Mouse (Mus musculus): ENCODE results near the gene Tbc1d30.
A peak's percentile ranks its signal among the peaks of the same experiment; 100 is the strongest.

The Tbc1d30 gene

DNA sequence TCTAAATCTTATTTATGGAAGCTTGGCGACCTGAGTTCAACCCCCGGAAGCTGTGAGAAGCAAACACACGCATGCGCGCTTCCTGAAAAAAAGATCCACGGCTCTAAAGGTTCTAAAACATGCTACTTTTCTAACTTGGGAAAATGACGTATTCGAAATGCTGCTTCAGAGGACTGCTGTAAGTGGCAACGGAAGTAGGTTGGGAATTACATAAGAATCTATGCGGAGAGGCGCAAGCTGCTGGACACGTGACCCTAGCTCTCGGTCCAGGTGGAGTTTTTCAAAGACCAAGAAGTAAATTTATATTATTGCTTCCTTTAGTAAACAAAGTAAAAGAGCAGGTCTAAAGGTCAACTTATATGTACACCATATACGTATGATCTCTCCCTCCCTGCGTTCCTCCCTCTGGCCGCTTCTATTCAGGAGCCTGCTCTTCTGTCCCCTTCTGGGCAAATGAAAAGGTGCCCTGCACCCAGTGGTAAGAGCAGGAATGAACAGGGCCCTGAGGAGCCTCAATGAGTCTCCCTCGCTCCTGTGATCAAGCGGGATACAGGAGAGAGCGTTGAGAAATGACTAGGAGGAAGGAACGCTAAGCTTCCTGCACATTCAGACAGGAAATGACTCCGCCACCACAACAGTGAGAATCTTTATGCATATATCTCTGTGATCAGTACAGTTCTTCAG lies 87.4 kb downstream of the Tbc1d30 start:
- DNase-seq (ENCODE audit: low spot score): no peak

GRCm38 (mm10) chr10:121262206-121262605 lies 88.9 kb downstream of the Tbc1d30 start:
- DNase-seq (ENCODE audit: low spot score): no peak

DNA sequence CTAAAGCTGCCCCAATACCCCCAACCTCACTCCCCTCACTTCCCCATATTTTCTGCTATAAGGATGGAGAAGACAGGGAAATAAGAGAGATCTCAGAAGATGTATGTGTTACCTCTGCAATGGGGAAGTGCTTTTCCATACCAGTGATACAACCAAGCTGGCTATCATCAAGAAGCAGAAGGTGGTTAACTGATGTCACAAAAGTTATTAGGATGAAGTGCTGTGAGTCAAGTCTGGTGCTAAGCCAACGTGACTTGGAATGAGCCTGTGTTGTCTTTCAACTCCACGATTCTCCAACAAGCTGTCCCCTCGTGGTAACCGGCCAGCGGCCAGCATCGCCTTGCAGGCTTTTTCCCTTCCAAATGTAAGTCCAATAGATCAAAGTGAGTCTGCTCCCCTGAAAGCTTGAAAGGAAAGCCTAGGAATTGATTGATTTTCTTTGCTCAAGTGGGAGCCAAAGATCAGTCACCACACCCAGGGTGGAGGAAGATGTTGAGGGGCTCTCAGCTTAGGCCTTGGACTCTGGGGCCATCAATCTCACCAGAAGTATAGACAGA lies 90.0 kb downstream of the Tbc1d30 start:
- DNase-seq (ENCODE audit: low spot score): no peak

GRCm38 (mm10) chr10:121256115-121256825 lies 94.8 kb downstream of the Tbc1d30 start:
- DNase-seq (ENCODE audit: low spot score): peak; percentile 95

DNA sequence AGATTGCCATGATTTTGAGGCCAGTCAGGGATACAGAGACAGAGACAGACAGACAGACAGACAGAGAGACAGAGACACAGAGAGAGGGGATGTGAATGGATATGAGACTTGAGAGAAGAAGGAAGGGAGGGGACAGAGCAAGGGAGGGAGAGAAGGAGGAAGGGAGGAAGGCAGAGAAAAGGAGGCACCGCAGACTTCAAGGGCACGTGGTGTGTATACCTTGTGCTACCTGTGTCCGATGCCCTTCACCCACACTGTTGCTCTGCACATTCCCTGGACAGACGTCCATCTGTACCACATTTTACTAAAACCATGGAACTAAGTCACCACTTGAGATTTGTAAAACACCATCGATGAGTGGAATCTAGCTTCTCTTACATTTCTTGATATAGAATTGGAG lies 95.6 kb downstream of the Tbc1d30 start:
- DNase-seq (ENCODE audit: low spot score): no peak

GRCm38 (mm10) chr10:121254343-121254742 lies 96.7 kb downstream of the Tbc1d30 start:
- no peak for DNase-seq (ENCODE audit: low spot score)

DNA sequence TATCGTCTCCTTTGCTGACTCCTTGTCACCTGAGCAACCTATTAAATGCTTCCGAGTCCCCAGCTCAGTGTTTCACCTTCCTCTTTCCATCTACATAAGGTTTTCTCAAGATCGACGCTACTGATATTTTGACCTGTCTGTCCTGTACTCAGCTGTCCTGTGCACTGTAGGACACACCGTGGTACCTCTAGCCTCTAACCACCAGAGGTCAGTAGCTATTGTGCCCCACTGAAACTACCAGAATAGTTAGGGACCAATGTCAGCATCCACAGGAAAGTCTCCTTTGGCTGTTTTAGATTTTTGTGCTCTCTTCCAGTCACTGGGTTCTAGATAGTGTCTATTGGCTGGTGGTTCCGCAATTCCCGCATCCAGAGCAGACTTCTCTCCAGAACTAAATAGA lies 98.3 kb downstream of the Tbc1d30 start:
- DNase-seq (ENCODE audit: low spot score): no peak

DNA sequence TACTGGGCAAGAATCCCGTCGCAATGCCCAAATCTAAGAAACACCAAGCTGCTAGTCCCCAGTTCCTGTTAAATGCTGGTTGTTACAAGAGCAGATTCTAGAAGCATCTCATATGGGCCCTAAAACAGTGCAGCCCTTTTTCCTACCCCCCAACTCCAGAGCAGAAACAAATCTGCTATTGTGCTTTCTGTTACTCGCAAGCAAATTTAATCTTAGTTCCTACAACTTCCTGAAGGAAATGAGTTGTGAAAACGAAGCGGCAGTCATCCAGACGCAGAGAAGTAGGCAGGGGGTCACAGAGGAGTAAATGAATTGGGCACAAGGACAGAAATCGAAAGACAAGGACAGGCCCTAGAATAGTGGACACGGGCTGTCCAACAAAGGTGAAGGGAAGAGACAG lies 99.9 kb downstream of the Tbc1d30 start:
- DNase-seq (ENCODE audit: low spot score): no peak

DNA sequence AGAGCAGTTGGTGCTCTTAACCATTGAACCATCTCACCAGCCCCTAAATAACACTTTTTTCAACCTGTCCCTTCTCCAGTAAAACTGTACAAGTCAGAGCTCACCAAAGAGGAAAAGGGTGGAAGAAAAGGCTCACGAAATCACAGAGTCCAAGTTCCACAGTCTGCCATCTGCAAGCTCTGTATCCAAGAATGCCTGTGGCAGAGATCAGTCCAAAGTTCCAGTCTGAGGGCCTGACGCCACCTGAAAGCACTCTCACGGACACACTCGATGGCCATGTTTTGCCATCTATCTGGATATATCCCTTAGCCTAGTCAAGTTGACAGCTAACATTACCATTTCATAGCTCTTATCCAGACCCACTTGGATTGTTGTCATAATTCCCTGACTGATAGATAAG lies 101.3 kb downstream of the Tbc1d30 start:
- no peak for DNase-seq (ENCODE audit: low spot score)

GRCm38 (mm10) chr10:121247545-121247944 lies 103.5 kb downstream of the Tbc1d30 start:
- no peak for DNase-seq (ENCODE audit: low spot score)

DNA sequence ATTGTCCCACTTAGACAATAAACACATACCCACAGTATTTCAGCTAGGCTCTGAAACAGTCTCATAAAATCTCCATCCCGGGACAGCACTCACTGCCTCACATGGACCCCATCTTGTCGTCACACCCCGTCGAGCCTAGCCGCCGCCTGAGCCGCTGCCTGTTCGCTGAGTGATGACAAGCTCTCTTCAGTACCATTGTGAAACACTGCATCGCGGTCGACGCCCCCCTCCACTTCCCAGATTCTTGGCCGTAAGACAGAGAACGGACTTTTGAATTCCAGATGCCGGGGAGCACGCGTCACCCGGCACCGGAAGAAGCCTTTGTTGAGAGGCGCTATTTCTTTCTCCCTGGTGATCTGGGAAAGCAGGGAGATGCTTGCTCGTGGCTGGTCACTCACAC lies 104.1 kb downstream of the Tbc1d30 start:
- no peak for DNase-seq (ENCODE audit: low spot score)

GRCm38 (mm10) chr10:121243373-121244207 lies 107.5 kb downstream of the Tbc1d30 start:
- DNase-seq (ENCODE audit: low spot score): no peak

- DNase-seq (ENCODE audit: low spot score): peak; percentile 27
These were observed 108.5 kb downstream of the Tbc1d30 start for GRCm38 (mm10) chr10:121242596-121242995.

DNA sequence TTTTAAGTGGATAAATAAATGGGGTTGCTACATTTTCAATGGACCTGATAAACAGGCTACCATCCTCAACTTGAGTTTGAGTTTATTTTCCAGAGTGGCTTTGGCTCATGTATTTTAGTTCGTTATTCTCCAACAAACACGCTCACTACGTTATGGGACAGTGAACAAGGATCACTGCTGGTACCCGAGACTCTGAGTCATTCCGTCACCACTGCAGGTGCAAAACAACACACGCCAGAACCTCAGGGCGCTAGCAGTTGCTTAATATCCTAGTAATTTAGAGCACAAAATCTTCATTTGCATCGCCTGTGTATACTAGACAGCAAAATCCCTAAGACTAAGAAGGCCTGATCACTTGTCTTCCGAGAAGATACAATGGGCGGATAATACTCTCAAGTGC lies 112.0 kb downstream of the Tbc1d30 start:
- DNase-seq (ENCODE audit: low spot score): no peak

DNA sequence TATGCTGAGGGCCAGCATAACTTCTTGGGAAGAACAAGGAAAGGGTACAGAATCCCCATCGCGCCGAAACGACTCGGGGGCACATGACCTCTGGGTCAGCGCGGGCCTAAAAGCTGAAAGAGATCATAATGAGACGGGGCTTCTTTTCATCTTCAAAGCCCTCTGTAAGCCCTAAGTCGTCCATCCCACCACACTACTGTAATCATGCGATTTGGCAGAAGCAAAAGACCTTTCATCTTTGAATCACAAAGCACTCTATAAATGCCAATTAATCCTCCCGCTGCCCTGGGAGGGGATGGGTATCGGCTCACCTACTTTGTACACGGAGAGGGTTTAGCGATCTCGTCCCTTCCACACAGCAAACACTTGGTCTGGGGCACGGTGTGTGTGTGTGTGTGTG lies 112.5 kb downstream of the Tbc1d30 start:
- peak; percentile 7 for DNase-seq (ENCODE audit: low spot score)

- no peak for DNase-seq (ENCODE audit: low spot score)
These were observed 113.7 kb downstream of the Tbc1d30 start for GRCm38 (mm10) chr10:121237377-121237776.

DNA sequence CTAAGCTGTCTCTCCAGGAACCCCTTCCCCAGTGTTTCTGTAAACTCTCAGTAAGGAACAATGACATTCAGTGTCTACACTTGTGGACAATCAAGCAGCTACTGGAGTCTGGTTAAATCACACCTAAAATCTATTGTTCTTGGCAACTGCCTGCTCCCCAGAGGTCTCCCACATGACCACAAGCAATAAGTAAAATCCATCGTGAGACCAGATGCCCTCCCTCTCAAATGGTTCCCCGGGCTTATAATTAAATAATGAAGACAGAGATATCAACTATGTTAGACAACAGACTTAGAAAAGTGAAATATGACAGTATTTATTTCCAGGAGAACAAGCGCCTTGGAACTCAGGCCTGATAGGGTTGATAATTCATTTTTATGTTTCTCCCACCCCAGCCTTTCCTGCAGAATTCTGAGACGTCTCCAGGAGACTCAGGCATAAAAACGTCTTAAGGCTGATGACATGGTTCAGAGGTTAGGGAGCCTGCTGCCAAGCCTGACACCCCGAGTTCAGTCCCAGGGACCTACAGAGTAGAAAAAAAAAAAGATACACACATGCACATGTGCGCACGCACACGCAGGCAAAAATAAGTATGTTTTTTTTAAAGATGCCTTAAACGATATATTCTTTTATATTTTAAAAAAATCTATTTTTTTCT lies 115.8 kb downstream of the Tbc1d30 start:
- peak; percentile 21 for DNase-seq (ENCODE audit: low spot score)

DNA sequence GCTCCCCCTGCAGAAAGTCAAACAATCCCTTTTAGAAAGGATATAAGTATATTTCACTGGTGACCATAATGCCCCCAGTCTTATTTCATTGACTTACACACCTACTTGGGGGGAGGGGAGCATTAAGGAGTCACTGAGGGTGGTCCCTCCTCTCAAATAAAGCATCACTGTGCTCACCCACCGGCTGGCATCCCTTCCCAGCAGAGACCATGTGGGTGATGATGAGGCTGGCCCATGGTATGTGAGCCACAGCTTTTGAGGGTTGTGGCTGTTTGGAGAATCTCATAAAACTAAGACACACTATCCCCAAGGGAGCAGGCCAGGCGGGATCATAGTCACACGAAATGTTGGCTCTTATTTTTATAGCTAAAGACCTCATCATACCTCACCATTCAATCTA lies 116.6 kb downstream of the Tbc1d30 start:
- DNase-seq (ENCODE audit: low spot score): no peak

GRCm38 (mm10) chr10:121228422-121228953 lies 122.6 kb downstream of the Tbc1d30 start:
- DNase-seq (ENCODE audit: low spot score): no peak

DNA sequence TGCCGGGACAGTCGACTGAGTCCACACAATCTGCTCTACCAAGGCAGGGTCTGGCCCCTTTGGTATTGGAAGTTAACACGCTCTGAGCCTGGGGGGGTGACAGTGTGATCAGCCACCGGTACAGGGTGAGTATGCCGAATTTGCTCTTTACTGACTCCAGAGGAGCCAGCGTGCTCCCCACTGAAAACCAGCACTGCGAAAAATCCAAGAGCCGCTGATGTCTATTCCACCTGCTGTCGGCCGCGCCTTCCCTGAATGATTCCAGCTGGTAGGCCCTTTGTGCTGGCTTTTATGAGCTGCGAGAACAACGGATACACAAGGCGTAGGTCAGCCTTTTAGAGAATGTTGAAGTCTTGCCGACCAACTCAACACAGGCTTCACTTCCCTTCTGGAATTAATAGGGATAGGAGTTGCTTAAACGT lies 123.1 kb downstream of the Tbc1d30 start:
- DNase-seq (ENCODE audit: low spot score): peak; percentile 35

DNA sequence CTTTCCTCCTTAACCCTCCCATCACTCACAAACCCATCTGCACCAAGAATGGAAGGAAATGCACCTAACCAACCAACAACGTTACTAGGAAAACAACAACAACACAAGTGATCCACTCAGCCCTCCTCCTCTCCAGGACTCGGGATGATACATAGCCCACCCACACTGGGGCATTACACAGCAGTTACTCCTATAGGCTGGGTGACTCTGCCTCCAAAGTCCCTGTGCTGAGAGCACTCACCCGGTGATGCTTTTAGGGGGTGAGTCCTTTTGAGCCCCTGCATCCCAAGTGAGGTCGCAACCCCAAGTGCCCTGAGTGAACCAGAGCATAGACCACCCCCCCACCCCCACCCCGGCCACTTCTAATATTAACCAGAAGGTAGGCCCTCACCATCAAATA lies 123.7 kb downstream of the Tbc1d30 start:
- no peak for DNase-seq (ENCODE audit: low spot score)

GRCm38 (mm10) chr10:121225636-121226035 lies 125.4 kb downstream of the Tbc1d30 start:
- DNase-seq (ENCODE audit: low spot score): no peak

All from retina, embryonic 14.5 days (tissue).